Mouse (Mus musculus) CH12.LX (cell line): Measurements from ENCODE around the gene Irf3.

Experiments
- BHLHE40 ChIP-seq: IDR thresholded peaks from 2 replicates; pipeline ENCODE4 v1.6.1; 2011; ENCODE audit warnings: mild to moderate bottlenecking, low read depth, low read length, improper control_type of control experiment
- CHD1 ChIP-seq: IDR thresholded peaks from 2 replicates; pipeline ENCODE4 v1.6.1; 2012; ENCODE audit warnings: low read depth, low read length, improper control_type of control experiment, inconsistent platforms
- CHD2 ChIP-seq: IDR thresholded peaks from 2 replicates; pipeline ENCODE4 v1.6.1; 2011; ENCODE audit warnings: low read length, improper control_type of control experiment
- CTCF ChIP-seq, 2 experiments: IDR thresholded peaks in 1 of 2; conservative IDR thresholded peaks in 1 of 2; 2 replicates each; pipeline ENCODE4 v1.5.1; 2011 to 2012; ENCODE audit warnings: low read depth in 2 of 2, low read length in 2 of 2, improper control_type of control experiment in 1 of 2, inconsistent platforms in 1 of 2, mild to moderate bottlenecking in 1 of 2, moderate library complexity in 1 of 2
- E2F4 ChIP-seq: IDR thresholded peaks from 2 replicates; pipeline ENCODE4 v1.6.1; 2011; ENCODE audit warnings: low read depth, low read length, improper control_type of control experiment; ENCODE audit not compliant: insufficient replicate concordance
- HCFC1 ChIP-seq: IDR thresholded peaks from 2 replicates; pipeline ENCODE4 v1.6.1; 2012; ENCODE audit warnings: low read depth, mild to moderate bottlenecking, inconsistent platforms, low read length, improper control_type of control experiment
- JUN ChIP-seq: IDR thresholded peaks from 2 replicates; pipeline ENCODE4 v1.6.1; 2011; ENCODE audit warnings: low read depth, mild to moderate bottlenecking, low read length, improper control_type of control experiment, moderate library complexity; ENCODE audit not compliant: insufficient read depth
- MAFK ChIP-seq: IDR thresholded peaks from 2 replicates; pipeline ENCODE4 v1.6.1; 2011; ENCODE audit warnings: low read length, improper control_type of control experiment; ENCODE audit not compliant: insufficient replicate concordance
- MAZ ChIP-seq: IDR thresholded peaks from 2 replicates; pipeline ENCODE4 v1.6.1; 2012; ENCODE audit warnings: low read depth, mild to moderate bottlenecking, inconsistent platforms, low read length, improper control_type of control experiment, moderate library complexity
- POLR2A ChIP-seq: IDR thresholded peaks from 2 replicates; pipeline ENCODE4 v1.6.1; 2011; ENCODE audit warnings: low read depth, mild to moderate bottlenecking, improper control_type of control experiment, low read length
- USF1 ChIP-seq: IDR thresholded peaks from 2 replicates; pipeline ENCODE4 v1.6.1; 2014; ENCODE audit warnings: low read depth, mild to moderate bottlenecking, inconsistent platforms, low read length, improper control_type of control experiment
- USF2 ChIP-seq: conservative IDR thresholded peaks from 2 replicates; pipeline ENCODE4 v1.6.1; 2011; ENCODE audit warnings: low read depth, low read length, improper control_type of control experiment
- ZMIZ1 ChIP-seq: IDR thresholded peaks from 2 replicates; pipeline ENCODE4 v1.6.1; 2012; ENCODE audit warnings: low read depth, mild to moderate bottlenecking, inconsistent platforms, low read length, improper control_type of control experiment
- ZNF384 ChIP-seq: IDR thresholded peaks from 2 replicates; pipeline ENCODE4 v1.6.1; 2012; ENCODE audit warnings: low read depth, low read length, improper control_type of control experiment, inconsistent platforms

DNA sequence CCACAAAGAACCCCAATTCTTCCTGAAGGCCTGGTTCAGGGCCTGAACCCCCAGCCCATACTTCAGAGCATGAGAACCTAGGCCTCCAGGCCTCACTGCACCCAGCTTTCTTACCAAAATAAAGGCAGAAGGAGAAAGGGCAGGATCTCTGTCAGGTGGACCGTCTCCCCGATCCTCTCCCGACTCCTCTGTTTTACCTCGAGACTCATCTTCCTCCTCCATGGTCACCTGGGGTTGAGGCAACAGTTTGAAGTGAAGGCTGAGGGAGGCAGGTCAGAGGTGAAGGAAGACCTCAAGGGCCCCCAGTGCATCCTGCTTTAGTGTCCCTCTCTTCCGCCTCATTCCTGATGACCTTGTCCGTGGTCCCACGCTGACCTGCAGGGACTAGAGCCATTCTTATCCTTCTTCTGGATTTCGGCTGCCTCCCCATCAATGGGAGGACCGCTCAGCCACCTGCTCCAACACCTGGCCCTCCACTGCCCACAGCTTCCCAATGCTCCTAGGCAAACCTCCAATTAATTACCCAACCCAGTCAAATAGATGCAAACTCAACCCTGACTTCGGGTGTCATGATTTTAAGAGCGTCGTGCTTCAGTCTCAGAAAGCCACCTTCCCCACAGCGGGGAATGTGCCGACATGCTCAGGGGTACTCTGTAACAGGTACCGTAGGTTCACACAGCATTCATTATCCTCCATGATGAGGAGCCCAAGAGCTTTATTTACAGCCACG, 16.1 kb downstream of the Irf3 start:
- no peak for TF ChIP-seq POLR2A
- no peak for TF ChIP-seq CTCF (conservative IDR thresholded peaks at IDR 0.05 in 1 of 2, IDR thresholded peaks at IDR 0.05 in 1 of 2; ENCODE audit: low read depth in 2 of 2, low read length in 2 of 2)
- TF ChIP-seq E2F4, result no peak
- no peak for TF ChIP-seq MAFK
- no peak for TF ChIP-seq MAZ
- TF ChIP-seq ZNF384, result no peak
- no peak for TF ChIP-seq USF2
- TF ChIP-seq CHD2, result no peak
- no peak for TF ChIP-seq BHLHE40
- TF ChIP-seq ZMIZ1, result no peak
- no peak for TF ChIP-seq USF1
- no peak for TF ChIP-seq JUN
- TF ChIP-seq CHD1, result no peak
- no peak for TF ChIP-seq HCFC1
